Mouse (Mus musculus): Measurements from ENCODE around the gene Zbtb44.

GRCm38 (mm10) chr9:30993106-30993505 is 37.3 kb upstream of the Zbtb44 start:
- TF ChIP-seq ZC3H11A (IDR thresholded peaks at IDR 0.05; ENCODE audit: borderline replicate concordance, low read depth, low read length) = no peak
- TF ChIP-seq MAFK (IDR thresholded peaks at IDR 0.05; ENCODE audit: insufficient read depth, low read depth, low read length) = no peak
- TF ChIP-seq HCFC1 (IDR thresholded peaks at IDR 0.05; ENCODE audit: borderline replicate concordance, insufficient read depth, low read length) = no peak
- TF ChIP-seq CHD2 (IDR thresholded peaks at IDR 0.05; ENCODE audit: low read depth, low read length) = no peak
- no peak for TF ChIP-seq ZNF384 (IDR thresholded peaks at IDR 0.05; ENCODE audit: low read depth, low read length)
